Mouse (Mus musculus): ENCODE measurements around the gene Mmp8.

Mmp8 gene

GRCm38 (mm10) chr9:7558221-7559017 lies at the start of gene Mmp8:
Mmp8 (plus strand) TSS chr9:7558456.
- DNase-seq (ENCODE audit: inconsistent ontology term), result no peak

- no peak for DNase-seq (ENCODE audit: inconsistent ontology term)
Observed at GRCm38 (mm10) chr9:7509619-7510233, 48.5 kb upstream of the Mmp8 start.

- no peak for DNase-seq (ENCODE audit: inconsistent ontology term)
Observed at GRCm38 (mm10) chr9:7517944-7518571, 40.2 kb upstream of the Mmp8 start.

- peak; percentile 80 for DNase-seq (ENCODE audit: inconsistent ontology term)
Observed at GRCm38 (mm10) chr9:7526255-7526940, 31.9 kb upstream of the Mmp8 start.

- no peak for DNase-seq (ENCODE audit: inconsistent ontology term)
Observed at GRCm38 (mm10) chr9:7542763-7543162, 15.5 kb upstream of the Mmp8 start.

- no peak for DNase-seq (ENCODE audit: inconsistent ontology term)
Observed at GRCm38 (mm10) chr9:7544923-7545457, 13.3 kb upstream of the Mmp8 start.

GRCm38 (mm10) chr9:7545471-7545870 lies 12.8 kb upstream of the Mmp8 start:
- no peak for DNase-seq (ENCODE audit: inconsistent ontology term)

GRCm38 (mm10) chr9:7545920-7546319 lies 12.3 kb upstream of the Mmp8 start:
- no peak for DNase-seq (ENCODE audit: inconsistent ontology term)

- no peak for DNase-seq (ENCODE audit: inconsistent ontology term)
Observed at GRCm38 (mm10) chr9:7551943-7552342, 6.3 kb upstream of the Mmp8 start.

- DNase-seq (ENCODE audit: inconsistent ontology term), result no peak
Observed at GRCm38 (mm10) chr9:7553536-7553935, 4.7 kb upstream of the Mmp8 start.

- DNase-seq (ENCODE audit: inconsistent ontology term), result peak; percentile 33
Observed at GRCm38 (mm10) chr9:7554382-7554781, 3.9 kb upstream of the Mmp8 start.

GRCm38 (mm10) chr9:7560026-7560425 lies 1.8 kb downstream of the Mmp8 start:
- DNase-seq (ENCODE audit: inconsistent ontology term), result peak; percentile 40

- no peak for DNase-seq (ENCODE audit: inconsistent ontology term)
Observed at GRCm38 (mm10) chr9:7567376-7567775, 9.1 kb downstream of the Mmp8 start.

GRCm38 (mm10) chr9:7567923-7568322 lies 9.7 kb downstream of the Mmp8 start:
- DNase-seq (ENCODE audit: inconsistent ontology term), result no peak

- DNase-seq (ENCODE audit: inconsistent ontology term), result no peak
Observed at GRCm38 (mm10) chr9:7570485-7570884, 12.2 kb downstream of the Mmp8 start.

- DNase-seq (ENCODE audit: inconsistent ontology term), result no peak
Observed at GRCm38 (mm10) chr9:7571162-7571561, 12.9 kb downstream of the Mmp8 start, which contains the start of gene Mmp27. Mmp27 (plus strand) TSS chr9:7571396.

- no peak for DNase-seq (ENCODE audit: inconsistent ontology term)
Observed at GRCm38 (mm10) chr9:7572188-7572587, 13.9 kb downstream of the Mmp8 start.

- no peak for DNase-seq (ENCODE audit: inconsistent ontology term)
Observed at GRCm38 (mm10) chr9:7572663-7573308, 14.5 kb downstream of the Mmp8 start.

- DNase-seq (ENCODE audit: inconsistent ontology term), result no peak
Observed at GRCm38 (mm10) chr9:7575526-7575925, 17.3 kb downstream of the Mmp8 start.

- no peak for DNase-seq (ENCODE audit: inconsistent ontology term)
Observed at GRCm38 (mm10) chr9:7577371-7577770, 19.1 kb downstream of the Mmp8 start.

GRCm38 (mm10) chr9:7590063-7590462 lies 31.8 kb downstream of the Mmp8 start:
- no peak for DNase-seq (ENCODE audit: inconsistent ontology term)
